Mouse (Mus musculus) olfactory bulb, adult 2 months (tissue): Measurements from ENCODE around the gene Vmn2r93. TPM values are rescaled to one million over a fixed set of nuclear protein-coding genes. Genes with fewer than 3 reads are reported as not detected.

Source experiments
- H3K27ac ChIP-seq: fragments of 200-500 bp; 2 replicates; pipeline ENCODE4 v1.5.1; 2012; ENCODE audit warnings: low read depth, low read length; ENCODE audit not compliant: insufficient read depth
- H3K4me1 ChIP-seq: fragments of 200-500 bp; 2 replicates; pipeline ENCODE4 v1.6.1; 2012; ENCODE audit warnings: low read length; ENCODE audit not compliant: control insufficient read depth, insufficient read depth
- H3K4me3 ChIP-seq: fragments of 200-500 bp; 2 replicates; pipeline ENCODE4 v1.5.1; 2012; ENCODE audit warnings: mild to moderate bottlenecking, low read depth, low read length, moderate library complexity; ENCODE audit not compliant: insufficient read depth
- CTCF ChIP-seq: fragments of 200-500 bp; IDR thresholded peaks from 2 replicates; pipeline ENCODE4 v1.5.1; 2012; ENCODE audit warnings: low read depth, mild to moderate bottlenecking, low read length, moderate library complexity; ENCODE audit not compliant: insufficient read depth
- POLR2A ChIP-seq: fragments of 200-500 bp; IDR thresholded peaks from 2 replicates; pipeline ENCODE4 v1.6.1; 2012; ENCODE audit warnings: mild to moderate bottlenecking, low read depth, low read length, moderate library complexity; ENCODE audit not compliant: insufficient read depth
- WGBS: fragments of 180-500 bp; shearing (Covaris S2); methylation state at CpG from one replicate; pipeline ENCODE4 v1.1.7; 2018; 5-methylcytosine and 5-hydroxymethylcytosine counted together
- polyA plus RNA-seq: library from polyadenylated mRNA; stranded (reverse); fragments of >200 nt; gene quantifications from 2 replicates; pipeline ENCODE4 v1.2.4, GENCODE M21; 2012; ENCODE audit warnings: low replicate concordance; ENCODE audit not compliant: missing spikeins, insufficient read depth, insufficient read length

Gene Vmn2r93
- polyA plus RNA-seq: not detected in 2 replicates

DNA sequence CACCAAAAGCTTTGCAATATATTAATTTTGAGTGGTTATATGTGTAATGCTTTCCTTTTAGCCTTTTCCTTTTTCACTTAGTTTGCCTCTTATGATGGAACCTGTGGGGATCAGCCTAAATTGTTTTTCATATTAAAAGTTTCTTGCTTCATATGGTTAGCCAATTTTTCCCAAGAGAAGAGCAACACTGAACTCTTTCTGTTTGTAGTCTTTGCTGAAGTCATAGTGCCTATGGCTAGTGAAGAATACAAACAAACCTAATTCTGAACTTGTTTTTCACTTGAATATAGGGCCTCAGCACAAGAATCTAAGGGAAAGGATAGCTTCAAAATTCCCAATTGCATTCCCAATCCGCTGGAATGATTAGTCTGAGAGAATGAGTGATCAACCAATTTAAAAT is at the start of gene Vmn2r93:
Vmn2r93 (plus strand) TSS at position 301 of the 400 bp plus-strand sequence.
- H3K27ac ChIP-seq: no peak within 1 kb of the TSS
- no peaks in the 10 kb centered on the region for H3K4me1 ChIP-seq
- WGBS: 44% methylated on average over 1 of the region's 1 CpGs
- TF ChIP-seq CTCF (no peak), POLR2A (no peak)
- no peak within 1 kb of the TSS for H3K4me3 ChIP-seq

- WGBS: 60% methylated on average over 2 of the region's 2 CpGs
- Histone ChIP-seq H3K27ac (no peak within 1 kb of the TSS), H3K4me3 (no peak within 1 kb of the TSS), H3K4me1 (no peaks in the 10 kb centered on the region)
- no peak for TF ChIP-seq POLR2A
- TF ChIP-seq CTCF: no peak
These were observed 20.2 kb upstream of the Vmn2r93 start, which contains the start of gene Vmn2r94 for GRCm38 (mm10) chr17:18277656-18278055. TSS of gene Vmn2r94 (minus strand) at chr17:18277756.

GRCm38 (mm10) chr17:18323031-18323430 is 25.1 kb downstream of the Vmn2r93 start:
- WGBS: 96% methylated on average over 2 of the region's 2 CpGs
- no peak overlapping the region for H3K4me3 ChIP-seq
- no peaks in the 10 kb centered on the region for H3K4me1 ChIP-seq
- TF ChIP-seq POLR2A (no peak), CTCF (no peak)
- no peak overlapping the region for H3K27ac ChIP-seq

DNA sequence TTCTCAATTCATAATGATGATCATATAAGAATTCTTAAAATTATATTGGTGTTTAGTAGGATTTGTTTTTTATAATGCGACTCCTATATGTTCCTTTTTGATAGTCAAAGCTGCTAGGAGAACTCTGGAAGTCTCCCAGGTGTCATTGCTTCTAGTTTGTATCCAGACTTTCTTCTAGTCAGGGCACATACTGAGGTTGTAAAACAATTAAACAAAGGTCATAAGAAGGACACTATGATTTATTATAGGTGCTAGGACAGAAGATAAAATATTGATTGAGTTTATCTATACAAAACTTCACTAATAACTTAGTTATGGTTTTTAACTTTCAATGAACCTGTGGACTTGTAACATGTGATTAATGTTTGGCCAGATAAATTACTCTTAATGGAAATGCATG is 62.1 kb downstream of the Vmn2r93 start:
- TF ChIP-seq CTCF: no peak
- no peak for TF ChIP-seq POLR2A
- 64% methylated on average over 1 of the region's 1 CpGs for WGBS
- no peaks in the 10 kb centered on the region for H3K4me1 ChIP-seq
- H3K27ac ChIP-seq: no peak overlapping the region
- H3K4me3 ChIP-seq: no peak overlapping the region

- 52% methylated on average over 3 of the region's 3 CpGs for WGBS
These were observed 62.7 kb downstream of the Vmn2r93 start for GRCm38 (mm10) chr17:18360602-18361001.

More at GRCm38 (mm10) chr17:18360602-18361001, 62.7 kb downstream of the Vmn2r93 start:
- Histone ChIP-seq H3K4me1 (no peaks in the 10 kb centered on the region), H3K4me3 (no peak overlapping the region), H3K27ac (no peak overlapping the region)
- no peak for TF ChIP-seq CTCF
- no peak for TF ChIP-seq POLR2A

Other genes with a start within 250 kb of the Vmn2r93 start
- gene Vmn2r124, start 248.7 kb upstream of the Vmn2r93 start, polyA plus RNA-seq: not detected in 2 replicates
- not detected in 2 replicates for gene Vmn2r91, start 213.1 kb upstream of the Vmn2r93 start, polyA plus RNA-seq
- gene Vmn2r92, start 146.2 kb upstream of the Vmn2r93 start, polyA plus RNA-seq: not detected in 2 replicates
- gene Vmn2r94, start 20.3 kb upstream of the Vmn2r93 start, polyA plus RNA-seq: not detected in 2 replicates
- gene Vmn2r95, start 126.0 kb downstream of the Vmn2r93 start, polyA plus RNA-seq: not detected in 2 replicates